Mouse (Mus musculus) liver (tissue): ENCODE data around the gene Ak9.

Source experiments
- DNase-seq: peaks from one replicate; pipeline ENCODE4 v3.0.0-alpha.2; 2020; ENCODE audit warnings: mixed read lengths

Ak9 gene

GRCm38 (mm10) chr10:41303639-41304444, at the start of gene Ak9:
Gene Ak9, plus strand, starts transcription at chr10:41303980.
- peak; percentile 95 for DNase-seq

- no peak for DNase-seq
Measured at GRCm38 (mm10) chr10:41260243-41261006, 43.4 kb upstream of the Ak9 start.

- DNase-seq: peak; percentile 41
Measured at GRCm38 (mm10) chr10:41261218-41261617, 42.6 kb upstream of the Ak9 start.

GRCm38 (mm10) chr10:41261889-41262288, 41.9 kb upstream of the Ak9 start:
- no peak for DNase-seq

- DNase-seq: peak; percentile 59
Measured at GRCm38 (mm10) chr10:41271860-41272259, 31.9 kb upstream of the Ak9 start.

GRCm38 (mm10) chr10:41274871-41275270, 28.9 kb upstream of the Ak9 start:
- DNase-seq: no peak

- DNase-seq: no peak
Measured at GRCm38 (mm10) chr10:41278808-41279207, 25.0 kb upstream of the Ak9 start.

GRCm38 (mm10) chr10:41280177-41280576, 23.6 kb upstream of the Ak9 start:
- no peak for DNase-seq

- DNase-seq: no peak
Measured at GRCm38 (mm10) chr10:41280796-41281195, 23.0 kb upstream of the Ak9 start.

GRCm38 (mm10) chr10:41282086-41282485, 21.7 kb upstream of the Ak9 start:
- no peak for DNase-seq

GRCm38 (mm10) chr10:41287618-41288017, 16.2 kb upstream of the Ak9 start:
- DNase-seq: no peak

- DNase-seq: no peak
Measured at GRCm38 (mm10) chr10:41288074-41288473, 15.7 kb upstream of the Ak9 start.

- peak; percentile 87 for DNase-seq
Measured at GRCm38 (mm10) chr10:41288771-41289415, 14.9 kb upstream of the Ak9 start.

GRCm38 (mm10) chr10:41291021-41291420, 12.8 kb upstream of the Ak9 start:
- DNase-seq: no peak

GRCm38 (mm10) chr10:41293019-41293418, 10.8 kb upstream of the Ak9 start:
- no peak for DNase-seq

- DNase-seq: no peak
Measured at GRCm38 (mm10) chr10:41294734-41295133, 9.0 kb upstream of the Ak9 start.

- peak; percentile 22 for DNase-seq
Measured at GRCm38 (mm10) chr10:41295145-41295544, 8.6 kb upstream of the Ak9 start.

- no peak for DNase-seq
Measured at GRCm38 (mm10) chr10:41300161-41300560, 3.6 kb upstream of the Ak9 start.

- DNase-seq: peak; percentile 94
Measured at GRCm38 (mm10) chr10:41302689-41303431, 920 bp upstream of the Ak9 start, which contains the start of gene Fig4. Gene Fig4, minus strand, starts transcription at chr10:41303260.

- no peak for DNase-seq
Measured at GRCm38 (mm10) chr10:41304961-41305455, 1.2 kb downstream of the Ak9 start.

GRCm38 (mm10) chr10:41308205-41308604, 4.4 kb downstream of the Ak9 start:
- no peak for DNase-seq

- DNase-seq: no peak
Measured at GRCm38 (mm10) chr10:41315866-41316265, 12.1 kb downstream of the Ak9 start.
